Mouse (Mus musculus): Measurements from ENCODE around the gene Gtsf1l.
A peak's percentile ranks its signal among the peaks of the same experiment; 100 is the strongest.
"Not testable (repeated sequence)": the region's sequence is repeated elsewhere in the genome, so short reads cannot be mapped to it uniquely, and the experiment has no call there.

Gene Gtsf1l

GRCm38 (mm10) chr2:163085047-163085446, 2.6 kb downstream of the Gtsf1l start:
- no peak for DNase-seq

GRCm38 (mm10) chr2:163084519-163084918, 3.1 kb downstream of the Gtsf1l start:
- no peak for DNase-seq

- DNase-seq: no peak
Observed at GRCm38 (mm10) chr2:163082591-163082990, 5.1 kb downstream of the Gtsf1l start.

GRCm38 (mm10) chr2:163079041-163079440, 8.6 kb downstream of the Gtsf1l start:
- no peak for DNase-seq

GRCm38 (mm10) chr2:163075234-163075633, 12.4 kb downstream of the Gtsf1l start:
- DNase-seq: no peak

GRCm38 (mm10) chr2:163074808-163075207, 12.8 kb downstream of the Gtsf1l start:
- DNase-seq: no peak

GRCm38 (mm10) chr2:163074006-163074405, 13.6 kb downstream of the Gtsf1l start:
- DNase-seq: no peak

- no peak for DNase-seq
Observed at GRCm38 (mm10) chr2:163073023-163073757, 14.5 kb downstream of the Gtsf1l start.

- no peak for DNase-seq
Observed at GRCm38 (mm10) chr2:163071590-163071989, 16.1 kb downstream of the Gtsf1l start.

GRCm38 (mm10) chr2:163070213-163070612, 17.4 kb downstream of the Gtsf1l start:
- DNase-seq: peak; percentile 36

- DNase-seq: no peak
Observed at GRCm38 (mm10) chr2:163067233-163067632, 20.4 kb downstream of the Gtsf1l start.

GRCm38 (mm10) chr2:163066326-163066725, 21.3 kb downstream of the Gtsf1l start:
- no peak for DNase-seq

GRCm38 (mm10) chr2:163062119-163062508, 25.5 kb downstream of the Gtsf1l start:
- no peak for DNase-seq

GRCm38 (mm10) chr2:163061203-163062118, 26.2 kb downstream of the Gtsf1l start:
- no peak for DNase-seq

- no peak for DNase-seq
Observed at GRCm38 (mm10) chr2:163060630-163061029, 27.0 kb downstream of the Gtsf1l start.

GRCm38 (mm10) chr2:163058981-163059380, 28.7 kb downstream of the Gtsf1l start:
- not testable (repeated sequence) for DNase-seq

- no peak for DNase-seq
Observed at GRCm38 (mm10) chr2:163056584-163056983, 31.1 kb downstream of the Gtsf1l start.

- DNase-seq: no peak
Observed at GRCm38 (mm10) chr2:163055715-163056114, 31.9 kb downstream of the Gtsf1l start.

GRCm38 (mm10) chr2:163054891-163055494, 32.7 kb downstream of the Gtsf1l start:
- peak; percentile 43 for DNase-seq

GRCm38 (mm10) chr2:163054335-163054840, 33.3 kb downstream of the Gtsf1l start, which contains the start of gene Mybl2:
TSS of gene Mybl2 (plus strand) at chr2:163054687.
- DNase-seq: peak; percentile 97

- DNase-seq: no peak
Observed at GRCm38 (mm10) chr2:163052826-163053225, 34.8 kb downstream of the Gtsf1l start.

- no peak for DNase-seq
Observed at GRCm38 (mm10) chr2:163052101-163052500, 35.6 kb downstream of the Gtsf1l start.

- no peak for DNase-seq
Observed at GRCm38 (mm10) chr2:163051691-163052090, 36.0 kb downstream of the Gtsf1l start.
